8 mouse cellular contexts compared by ENCODE assay signal in the genomic region with DNA sequence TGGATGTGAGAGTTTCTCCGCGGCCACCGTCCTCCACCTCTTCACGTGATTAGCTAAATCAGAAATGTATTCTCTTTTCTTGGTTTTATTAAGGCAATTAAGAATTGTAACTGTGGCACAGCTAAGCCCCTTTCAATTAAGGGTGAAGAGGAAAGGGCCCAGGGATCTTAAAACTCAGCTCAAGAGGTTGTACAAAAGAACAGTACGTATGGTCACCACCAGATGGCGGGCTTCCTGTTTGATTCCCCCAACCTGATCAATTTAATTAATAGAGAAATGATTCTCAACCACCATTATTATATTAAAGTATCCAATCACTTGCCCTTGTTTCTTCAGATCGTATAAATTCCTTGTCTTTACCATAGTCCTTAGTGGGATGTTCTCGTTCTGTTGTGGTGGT. TPM values are rescaled to one million over a fixed set of nuclear protein-coding genes. Genes with fewer than 3 reads are reported as not detected.
DNase-seq lines count a peak whose midpoint lies in the region; ATAC-seq and TF ChIP-seq lines count a peak whose summit lies in the region.

No protein-coding gene starts in this region.

- H3K9me3 ChIP-seq in forebrain, embryonic 13.5 days (replicated peaks): no peaks in the 10 kb centered on the region
- no peaks in the 10 kb centered on the region for H3K9me3 ChIP-seq in forebrain, embryonic 12.5 days
- H3K9me3 ChIP-seq in lung, embryonic 14.5 days (ENCODE audit: low read depth, low read length): no peaks in the 10 kb centered on the region

- no peak overlapping the region for H3K4me2 ChIP-seq in forebrain, embryonic 13.5 days
- H3K4me2 ChIP-seq in forebrain, embryonic 12.5 days: no peak overlapping the region
- H3K4me2 ChIP-seq in lung, embryonic 14.5 days: no peak overlapping the region

- no peak overlapping the region for H3K27ac ChIP-seq in forebrain, embryonic 13.5 days
- no peak overlapping the region for H3K27ac ChIP-seq in forebrain, embryonic 12.5 days
- H3K27ac ChIP-seq in lung, embryonic 14.5 days (ENCODE audit: low read depth): no peak overlapping the region

- H3K4me1 ChIP-seq in forebrain, embryonic 13.5 days: peaks cover 23% of the 10 kb centered on the region
- H3K4me1 ChIP-seq in forebrain, embryonic 12.5 days: peaks cover 20% of the 10 kb centered on the region
- H3K4me1 ChIP-seq in lung, embryonic 14.5 days (ENCODE audit: insufficient read depth): no peaks in the 10 kb centered on the region; the same call in 1 of the 2 replicates
- H3K4me1 ChIP-seq in lung, adult 2 months (ENCODE audit: control insufficient read depth, insufficient read depth, low read length): no peaks in the 10 kb centered on the region

- in situ Hi-C loops in Patski (cut with MboI; ENCODE audit: low pct_unique_long_range_greater_than_20kb): no loop called here

- no peak overlapping the region for H3K4me3 ChIP-seq in forebrain, embryonic 13.5 days
- H3K4me3 ChIP-seq in forebrain, embryonic 12.5 days (replicated peaks): no peak overlapping the region
- H3K4me3 ChIP-seq in lung, embryonic 14.5 days (ENCODE audit: low read depth, low read length): no peak overlapping the region
- H3K4me3 ChIP-seq in lung, adult 2 months (replicated peaks; ENCODE audit: extremely low read depth, low read depth, low read length): no peak overlapping the region

- 0 out of 2 replicates have a peak, but pooled peaks have one; percentile 33 for ATAC-seq in forebrain, embryonic 13.5 days
- ATAC-seq in forebrain, embryonic 12.5 days (ENCODE audit: low FRiP score): no peak
- no peak for ATAC-seq in lung, embryonic 14.5 days (ENCODE audit: insufficient read depth)
- no peak for ATAC-seq in Patski
- ATAC-seq in erythroid progenitor cell, adult 5-6 weeks (replicated peaks; ENCODE audit: low FRiP score, poor library complexity, severe bottlenecking): no peak

- no peak for TF ChIP-seq POLR2A in lung, adult 2 months (IDR thresholded peaks at IDR 0.05; ENCODE audit: borderline replicate concordance, extremely low read depth, low read depth, low read length)

- CTCF ChIA-PET in Patski (lab: Charles Lee): interaction anchor here (0.9 kb wide), 1 partner anchor 8 kb away, joined by 3 read pairs; no protein-coding TSS in a partner anchor

- peak; percentile 57 for DNase-seq in lung, embryonic 14.5 days
- no peak for DNase-seq in lung, adult 2 months
- no peak for DNase-seq in Patski (ENCODE audit: low read depth, low spot score)
- DNase-seq in lung, postnatal 36 days: peak; percentile 31
- no peak for DNase-seq in gastrocnemius, adult 18-20 months (ENCODE audit: low spot score)

- POLR2A ChIA-PET in Patski (lab: Charles Lee): no interaction called here

- no peaks in the 10 kb centered on the region for H3K36me3 ChIP-seq in forebrain, embryonic 13.5 days (ENCODE audit: poor library complexity, severe bottlenecking)
- H3K36me3 ChIP-seq in forebrain, embryonic 12.5 days (replicated peaks): no peaks in the 10 kb centered on the region
- H3K36me3 ChIP-seq in lung, embryonic 14.5 days (ENCODE audit: insufficient read depth): no peaks in the 10 kb centered on the region

- no peaks in the 10 kb centered on the region for H3K27me3 ChIP-seq in forebrain, embryonic 13.5 days
- peaks cover 18% of the 10 kb centered on the region for H3K27me3 ChIP-seq in forebrain, embryonic 12.5 days
- H3K27me3 ChIP-seq in lung, embryonic 14.5 days (ENCODE audit: insufficient read depth, low read length): no peaks in the 10 kb centered on the region
- H3K27me3 ChIP-seq in Patski: peaks cover 12% of the 10 kb centered on the region

- no peak overlapping the region for H3K9ac ChIP-seq in forebrain, embryonic 13.5 days
- H3K9ac ChIP-seq in forebrain, embryonic 12.5 days: no peak overlapping the region
- H3K9ac ChIP-seq in lung, embryonic 14.5 days: no peak overlapping the region

- peak; percentile 67 for TF ChIP-seq CTCF in lung, embryonic 14.5 days (IDR thresholded peaks at IDR 0.05; ENCODE audit: low read depth)
- no peak for TF ChIP-seq CTCF in lung, adult 2 months (IDR thresholded peaks at IDR 0.05; ENCODE audit: insufficient read depth, low read length)
- peak; percentile 67 for TF ChIP-seq CTCF in Patski (IDR thresholded peaks at IDR 0.05)

- WGBS in forebrain, embryonic 13.5 days: 30% methylated on average over 8 of the region's 8 CpGs
- 31% methylated on average over 8 of the region's 8 CpGs for WGBS in forebrain, embryonic 12.5 days
- 44% methylated on average over 8 of the region's 8 CpGs for WGBS in lung, embryonic 14.5 days
- WGBS in lung, adult 2 months: 45% methylated on average over 8 of the region's 8 CpGs

RNA-seq across cellular contexts. Expression of gene Vash1, which starts 36.7 kb away (rescaled TPM):
- 33.6 and 38.2 TPM in 2 replicates for polyA plus RNA-seq in forebrain, embryonic 13.5 days (2015; fragmentation: Nextera tagmentation; extraction: Ambion mirVana)
- 29.8 and 31.1 TPM in 2 replicates for polyA plus RNA-seq in forebrain, embryonic 12.5 days (2016; fragmentation: Nextera tagmentation; extraction: Ambion mirVana)
- 12.7 and 14.2 TPM in 2 replicates for polyA plus RNA-seq in lung, embryonic 14.5 days (2014; fragmentation: Nextera tagmentation; extraction: Ambion mirVana)
- 15.2 and 15.4 TPM in 2 replicates for polyA plus RNA-seq in lung, adult 2 months (2012; rRNA removed)
- polyA plus RNA-seq in Patski (2021): 1.5 TPM
- total RNA-seq in erythroid progenitor cell, adult 5-6 weeks (2015; ENCODE audit: low replicate concordance): not detected in 2 replicates
- not detected in 2 replicates for total RNA-seq in erythroid progenitor cell, adult 5-6 weeks (2017; ENCODE audit: low replicate concordance)
- 1 to 10 TPM; 3.4 to 5.0 TPM for total RNA-seq in gastrocnemius, adult 18-20 months (2021)

Comparison
In these comparisons a context has a peak if more than half of its experiments do, and no peak if none do; other contexts are left out.
1. DNase-seq: peak in lung, embryonic 14.5 days (single experiment) and lung, postnatal 36 days (single experiment); none in lung, adult 2 months (single experiment), Patski (single experiment) and gastrocnemius, adult 18-20 months (single experiment).